In the genomic region with DNA sequence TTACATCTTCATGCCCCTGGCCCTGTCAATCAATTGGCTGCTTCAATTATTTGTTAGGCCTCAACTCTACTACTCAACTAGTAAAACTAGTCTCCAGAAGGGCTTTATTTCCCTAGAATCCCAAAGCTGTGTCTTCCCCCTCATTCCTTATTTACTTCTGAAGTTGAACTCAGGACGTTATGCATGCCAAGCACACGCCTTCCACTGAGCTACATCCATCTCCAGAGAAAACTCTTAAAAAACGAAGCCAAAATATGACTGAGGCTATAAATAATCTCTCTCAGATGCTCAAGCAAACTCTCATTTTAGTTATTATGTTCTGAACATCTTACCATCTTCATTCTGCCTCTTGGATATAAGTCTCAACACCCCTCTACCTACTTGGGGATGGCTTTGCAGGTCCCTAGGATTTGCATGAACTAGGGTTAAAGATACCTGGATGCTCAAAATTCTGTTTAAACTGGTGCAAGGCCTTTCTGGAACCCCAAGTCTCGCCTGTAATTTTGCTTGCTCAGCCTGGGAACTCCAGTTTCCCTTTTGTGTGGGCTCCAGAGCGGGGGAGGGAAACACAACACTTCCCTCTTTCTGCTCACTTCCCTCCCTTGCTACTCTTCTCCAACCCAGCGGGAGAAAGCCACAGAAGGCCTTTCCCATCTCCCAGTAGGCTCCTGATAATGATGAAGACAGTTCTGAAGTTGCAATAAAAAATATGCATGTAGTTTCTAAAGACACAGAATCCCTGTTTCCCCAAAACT, we compare ENCODE assay signal across 10 mouse cellular contexts. TPM values are rescaled to one million over a fixed set of nuclear protein-coding genes. Genes with fewer than 3 reads are reported as not detected.
DNase-seq lines count a peak whose midpoint lies in the region; ATAC-seq and TF ChIP-seq lines count a peak whose summit lies in the region.
"Had no signal": no experiment of that assay in that cellular context is flagged by ENCODE, and none has a peak within 500 bp of the region (broad histone marks: within the 10 kb centered on the region; RNA-seq: fewer than 3 reads in every experiment).

No protein-coding gene starts in this region.

- ATAC-seq in heart, embryonic 12.5 days (ENCODE audit: insufficient number of reproducible peaks, low FRiP score), result no peak
- ATAC-seq in lung, embryonic 14.5 days (ENCODE audit: insufficient read depth), result no peak

- no peak for TF ChIP-seq POLR2A in cortical plate, adult 2 months (IDR thresholded peaks at IDR 0.05; ENCODE audit: extremely low read depth, insufficient read depth, low read length)

- no peak overlapping the region for H3K4me2 ChIP-seq in heart, embryonic 12.5 days
- no peak overlapping the region for H3K4me2 ChIP-seq in lung, embryonic 14.5 days

- peak; percentile 48 for DNase-seq in heart, adult 8-10 months (ENCODE audit: low spot score)
- DNase-seq in lung, embryonic 14.5 days, result peak; percentile 26
- no peak for DNase-seq in lung, postnatal 14 days
- DNase-seq in urinary bladder, postnatal 25 days (ENCODE audit: low spot score), result no peak
- DNase-seq in adrenal gland, postnatal 14 days, result no peak
- DNase-seq: layer of hippocampus, postnatal 36 days; thymus, postnatal 36 days had no signal

- no peak for TF ChIP-seq CTCF in lung, embryonic 14.5 days (IDR thresholded peaks at IDR 0.05; ENCODE audit: low read depth)
- no peak for TF ChIP-seq CTCF in cortical plate, adult 2 months (IDR thresholded peaks at IDR 0.05; ENCODE audit: extremely low read depth, insufficient read depth, low read length)

- H3K27ac ChIP-seq in heart, embryonic 12.5 days (ENCODE audit: poor library complexity, severe bottlenecking), result no peak overlapping the region
- no peak overlapping the region for H3K27ac ChIP-seq in lung, embryonic 14.5 days (ENCODE audit: low read depth)
- H3K27ac ChIP-seq in cortical plate, adult 2 months (ENCODE audit: insufficient read depth, low read length), result peak overlapping the region; percentile 78

- H3K27me3 ChIP-seq in heart, embryonic 12.5 days (replicated peaks), result no peaks in the 10 kb centered on the region
- no peaks in the 10 kb centered on the region for H3K27me3 ChIP-seq in lung, embryonic 14.5 days (ENCODE audit: insufficient read depth, low read length)
- no peaks in the 10 kb centered on the region for H3K27me3 ChIP-seq in megakaryocyte, embryonic 14.5 days (replicated peaks)

- no peak overlapping the region for H3K4me3 ChIP-seq in heart, embryonic 12.5 days
- H3K4me3 ChIP-seq in lung, embryonic 14.5 days (ENCODE audit: low read depth, low read length), result no peak overlapping the region
- H3K4me3 ChIP-seq in cortical plate, adult 2 months (ENCODE audit: insufficient read depth, low read length), result no peak overlapping the region
- peak overlapping the region; percentile 70 for H3K4me3 ChIP-seq in megakaryocyte, embryonic 14.5 days (replicated peaks)

- no peak overlapping the region for H3K9ac ChIP-seq in heart, embryonic 12.5 days
- no peak overlapping the region for H3K9ac ChIP-seq in lung, embryonic 14.5 days

- no peaks in the 10 kb centered on the region for H3K9me3 ChIP-seq in heart, embryonic 12.5 days (replicated peaks)
- H3K9me3 ChIP-seq in lung, embryonic 14.5 days (ENCODE audit: low read depth, low read length), result no peaks in the 10 kb centered on the region
- no peaks in the 10 kb centered on the region for H3K9me3 ChIP-seq in megakaryocyte, embryonic 14.5 days

- H3K36me3 ChIP-seq in heart, embryonic 12.5 days, result no peaks in the 10 kb centered on the region
- H3K36me3 ChIP-seq in lung, embryonic 14.5 days (ENCODE audit: insufficient read depth), result no peaks in the 10 kb centered on the region
- H3K36me3 ChIP-seq in megakaryocyte, embryonic 14.5 days (replicated peaks; ENCODE audit: low read length), result no peaks in the 10 kb centered on the region

- WGBS in heart, embryonic 12.5 days, result 66% methylated on average over 6 of the region's 6 CpGs
- 59% methylated on average over 6 of the region's 6 CpGs for WGBS in lung, embryonic 14.5 days

- H3K4me1 ChIP-seq in heart, embryonic 12.5 days (replicated peaks), result no peaks in the 10 kb centered on the region
- H3K4me1 ChIP-seq in lung, embryonic 14.5 days (ENCODE audit: insufficient read depth), result no peaks in the 10 kb centered on the region
- peaks cover 2% of the 10 kb centered on the region for H3K4me1 ChIP-seq in cortical plate, adult 2 months (ENCODE audit: control insufficient read depth, insufficient read depth, low read length)
- H3K4me1 ChIP-seq in megakaryocyte, embryonic 14.5 days, result peaks cover 48% of the 10 kb centered on the region

RNA-seq across cellular contexts. Expression of a gene that starts 7.2 kb away (rescaled TPM):
- total RNA-seq in heart, adult 8-10 months (2022), result 100 to 1,000 TPM; 133 to 149 (median 136) TPM
- polyA plus RNA-seq in heart, embryonic 12.5 days (2016; fragmentation: Nextera tagmentation; extraction: Ambion mirVana), result 223 and 232 TPM in 2 replicates
- 247 and 255 TPM in 2 replicates for polyA plus RNA-seq in lung, embryonic 14.5 days (2014; fragmentation: Nextera tagmentation; extraction: Ambion mirVana)
- 162 and 163 TPM in 2 replicates for polyA plus RNA-seq in cortical plate, adult 2 months (2012; rRNA removed)
- polyA plus RNA-seq in megakaryocyte, embryonic 14.5 days (2012; ENCODE audit: insufficient read depth, low replicate concordance), result 12.1 TPM in 1 of 2 replicates, not detected in the other
- 134 and 144 TPM in 2 replicates for total RNA-seq in adrenal gland, postnatal 14 days (2021)

Comparison
In these comparisons a context has a peak if more than half of its experiments do, and no peak if none do; other contexts are left out.
1. DNase-seq: peak in heart, adult 8-10 months (single experiment) and lung, embryonic 14.5 days (single experiment); none in lung, postnatal 14 days (single experiment), urinary bladder, postnatal 25 days (single experiment) and adrenal gland, postnatal 14 days (single experiment).
2. RNA of a gene that starts 7.2 kb away (polyA plus RNA-seq): 247 to 255 TPM in lung, embryonic 14.5 days, 223 to 232 TPM in heart, embryonic 12.5 days and 162 to 163 TPM in cortical plate, adult 2 months; 12.1 TPM in megakaryocyte, embryonic 14.5 days; every median in the first group is over 10 times any median in the second.